Mouse (Mus musculus) thymus, postnatal 14 days (tissue): ENCODE data around the gene Cyp17a1.
A peak's percentile ranks its signal among the peaks of the same experiment; 100 is the strongest.

ENCODE experiments used
- DNase-seq: peaks from one replicate; pipeline ENCODE4 v3.0.0; 2021

Gene Cyp17a1

GRCm38 (mm10) chr19:46672766-46673418 is at the start of gene Cyp17a1:
Gene Cyp17a1 (minus strand): TSS chr19:46673172.
- DNase-seq = no peak

GRCm38 (mm10) chr19:46718150-46718549 is 45.2 kb upstream of the Cyp17a1 start:
- DNase-seq = no peak

- no peak for DNase-seq
Measured at GRCm38 (mm10) chr19:46715016-46715415, 42.0 kb upstream of the Cyp17a1 start.

- DNase-seq = no peak
Measured at GRCm38 (mm10) chr19:46714234-46714633, 41.3 kb upstream of the Cyp17a1 start.

GRCm38 (mm10) chr19:46710614-46711013 is 37.6 kb upstream of the Cyp17a1 start:
- DNase-seq = no peak

- DNase-seq = peak; percentile 78
Measured at GRCm38 (mm10) chr19:46707296-46708151, 34.6 kb upstream of the Cyp17a1 start, which contains the start of gene As3mt. Gene As3mt (plus strand): TSS chr19:46707458.

- no peak for DNase-seq
Measured at GRCm38 (mm10) chr19:46706540-46707295, 33.7 kb upstream of the Cyp17a1 start.

- DNase-seq = no peak
Measured at GRCm38 (mm10) chr19:46705779-46706495, 33.0 kb upstream of the Cyp17a1 start.

GRCm38 (mm10) chr19:46701156-46701555 is 28.2 kb upstream of the Cyp17a1 start:
- DNase-seq = no peak

- no peak for DNase-seq
Measured at GRCm38 (mm10) chr19:46699011-46699481, 26.1 kb upstream of the Cyp17a1 start.

GRCm38 (mm10) chr19:46697840-46698517 is 25.0 kb upstream of the Cyp17a1 start:
- DNase-seq = no peak

GRCm38 (mm10) chr19:46696943-46697342 is 24.0 kb upstream of the Cyp17a1 start:
- DNase-seq = no peak

- no peak for DNase-seq
Measured at GRCm38 (mm10) chr19:46696482-46696881, 23.5 kb upstream of the Cyp17a1 start.

GRCm38 (mm10) chr19:46693146-46693545 is 20.2 kb upstream of the Cyp17a1 start:
- no peak for DNase-seq

- DNase-seq = no peak
Measured at GRCm38 (mm10) chr19:46691078-46691477, 18.1 kb upstream of the Cyp17a1 start.

GRCm38 (mm10) chr19:46690387-46690786 is 17.4 kb upstream of the Cyp17a1 start:
- no peak for DNase-seq

- DNase-seq = peak; percentile 86
Measured at GRCm38 (mm10) chr19:46689460-46690372, 16.7 kb upstream of the Cyp17a1 start, which contains the start of gene Borcs7. Gene Borcs7 (plus strand): TSS chr19:46689906.

GRCm38 (mm10) chr19:46679720-46680383 is 6.9 kb upstream of the Cyp17a1 start:
- no peak for DNase-seq

- no peak for DNase-seq
Measured at GRCm38 (mm10) chr19:46675641-46676040, 2.7 kb upstream of the Cyp17a1 start.

- DNase-seq = peak; percentile 66
Measured at GRCm38 (mm10) chr19:46670691-46671090, 2.3 kb downstream of the Cyp17a1 start.
